Mouse (Mus musculus): ENCODE data around the gene Slc5a10. TPM values are rescaled to one million over a fixed set of nuclear protein-coding genes. Genes with fewer than 3 reads are reported as not detected.

Slc5a10 gene
- polyA plus RNA-seq, 1 experiment from 2014 or later, result not detected

Other genes with a start within 250 kb of the Slc5a10 start
- 61.5 and 83.2 TPM in 2 replicates for gene Mfap4, start 235.4 kb downstream of the Slc5a10 start, polyA plus RNA-seq (2016; fragmentation: Nextera tagmentation; extraction: Ambion mirVana)
- gene Mapk7, start 226.4 kb downstream of the Slc5a10 start, polyA plus RNA-seq (2016; fragmentation: Nextera tagmentation; extraction: Ambion mirVana), result 94.2 and 100 TPM in 2 replicates
- 33.2 and 37.8 TPM in 2 replicates for gene B9d1, start 215.7 kb downstream of the Slc5a10 start, polyA plus RNA-seq (2016; fragmentation: Nextera tagmentation; extraction: Ambion mirVana)
- gene Epn2, start 141.1 kb downstream of the Slc5a10 start, polyA plus RNA-seq (2016; fragmentation: Nextera tagmentation; extraction: Ambion mirVana), result 34.3 and 39.0 TPM in 2 replicates
- 7.8 and 8.4 TPM in 2 replicates for gene Grap, start 67.6 kb downstream of the Slc5a10 start, polyA plus RNA-seq (2016; fragmentation: Nextera tagmentation; extraction: Ambion mirVana)
- 0.50 and 0.59 TPM in 2 replicates for gene Fam83g, start 36.7 kb downstream of the Slc5a10 start, polyA plus RNA-seq (2016; fragmentation: Nextera tagmentation; extraction: Ambion mirVana)
- gene Prpsap2, start 41.3 kb upstream of the Slc5a10 start, polyA plus RNA-seq (2016; fragmentation: Nextera tagmentation; extraction: Ambion mirVana), result 58.5 and 61.3 TPM in 2 replicates
- gene Ulk2, start 134.2 kb upstream of the Slc5a10 start, polyA plus RNA-seq (2016; fragmentation: Nextera tagmentation; extraction: Ambion mirVana), result 40.0 and 43.7 TPM in 2 replicates
- gene Akap10, start 209.4 kb upstream of the Slc5a10 start, polyA plus RNA-seq (2016; fragmentation: Nextera tagmentation; extraction: Ambion mirVana), result 18.7 and 19.0 TPM in 2 replicates
- gene Specc1, start 235.9 kb upstream of the Slc5a10 start, polyA plus RNA-seq (2016; fragmentation: Nextera tagmentation; extraction: Ambion mirVana), result 14.7 and 16.6 TPM in 2 replicates

All from midbrain, embryonic 12.5 days (tissue).